Mouse (Mus musculus): ENCODE data around the gene Zfp326.

The Zfp326 gene
- long read RNA-seq, experiment 1, partial matches to known transcripts = 17 of 20 reads
- long read RNA-seq, experiment 1, other reads (novel, unspliced or antisense) = 2 of 20 reads
- long read RNA-seq, experiment 2, partial matches to known transcripts = 20 of 23 reads
- long read RNA-seq, experiment 2, other reads (novel, unspliced or antisense) = 3 of 23 reads

- intact Hi-C loops (cut with DNase I) = loop anchor here (10.0 kb wide), 1 partner anchor 361 kb away; the partner anchor contains the start of gene Lrrc8c
Observed at GRCm38 (mm10) chr5:105876068-105876924, at the start of gene Zfp326. TSS of gene Zfp326 (plus strand) at chr5:105876565.

GRCm38 (mm10) chr5:105826916-105827510 is 49.4 kb upstream of the Zfp326 start:
- intact Hi-C loops (cut with DNase I) = no loop called here

GRCm38 (mm10) chr5:105828050-105828449 is 48.3 kb upstream of the Zfp326 start:
- intact Hi-C loops (cut with DNase I) = no loop called here

GRCm38 (mm10) chr5:105829008-105829586 is 47.3 kb upstream of the Zfp326 start:
- intact Hi-C loops (cut with DNase I) = no loop called here

GRCm38 (mm10) chr5:105832140-105832539 is 44.2 kb upstream of the Zfp326 start:
- intact Hi-C loops (cut with DNase I) = no loop called here

- intact Hi-C loops (cut with DNase I) = no loop called here
Observed at GRCm38 (mm10) chr5:105833923-105834322, 42.4 kb upstream of the Zfp326 start.

- intact Hi-C loops (cut with DNase I) = no loop called here
Observed at GRCm38 (mm10) chr5:105836006-105836405, 40.4 kb upstream of the Zfp326 start.

GRCm38 (mm10) chr5:105839740-105840310 is 36.5 kb upstream of the Zfp326 start:
- intact Hi-C loops (cut with DNase I) = no loop called here

- intact Hi-C loops (cut with DNase I) = no loop called here
Observed at GRCm38 (mm10) chr5:105844044-105844753, 32.2 kb upstream of the Zfp326 start.

GRCm38 (mm10) chr5:105845041-105845440 is 31.3 kb upstream of the Zfp326 start:
- intact Hi-C loops (cut with DNase I) = no loop called here

- intact Hi-C loops (cut with DNase I) = no loop called here
Observed at GRCm38 (mm10) chr5:105847726-105848125, 28.6 kb upstream of the Zfp326 start.

- intact Hi-C loops (cut with DNase I) = no loop called here
Observed at GRCm38 (mm10) chr5:105849222-105849621, 27.1 kb upstream of the Zfp326 start.

- intact Hi-C loops (cut with DNase I) = no loop called here
Observed at GRCm38 (mm10) chr5:105849643-105850042, 26.7 kb upstream of the Zfp326 start.

GRCm38 (mm10) chr5:105853271-105853670 is 23.1 kb upstream of the Zfp326 start:
- intact Hi-C loops (cut with DNase I) = no loop called here

GRCm38 (mm10) chr5:105857486-105857885 is 18.9 kb upstream of the Zfp326 start:
- intact Hi-C loops (cut with DNase I) = no loop called here

- intact Hi-C loops (cut with DNase I) = no loop called here
Observed at GRCm38 (mm10) chr5:105858754-105859694, 17.3 kb upstream of the Zfp326 start.

GRCm38 (mm10) chr5:105859716-105860460 is 16.5 kb upstream of the Zfp326 start:
- intact Hi-C loops (cut with DNase I) = no loop called here

GRCm38 (mm10) chr5:105860461-105860835 is 15.9 kb upstream of the Zfp326 start:
- intact Hi-C loops (cut with DNase I) = no loop called here

- intact Hi-C loops (cut with DNase I) = no loop called here
Observed at GRCm38 (mm10) chr5:105861616-105862015, 14.7 kb upstream of the Zfp326 start.
